Mouse (Mus musculus): Measurements from ENCODE around the gene Npr1.

Npr1 gene

DNA sequence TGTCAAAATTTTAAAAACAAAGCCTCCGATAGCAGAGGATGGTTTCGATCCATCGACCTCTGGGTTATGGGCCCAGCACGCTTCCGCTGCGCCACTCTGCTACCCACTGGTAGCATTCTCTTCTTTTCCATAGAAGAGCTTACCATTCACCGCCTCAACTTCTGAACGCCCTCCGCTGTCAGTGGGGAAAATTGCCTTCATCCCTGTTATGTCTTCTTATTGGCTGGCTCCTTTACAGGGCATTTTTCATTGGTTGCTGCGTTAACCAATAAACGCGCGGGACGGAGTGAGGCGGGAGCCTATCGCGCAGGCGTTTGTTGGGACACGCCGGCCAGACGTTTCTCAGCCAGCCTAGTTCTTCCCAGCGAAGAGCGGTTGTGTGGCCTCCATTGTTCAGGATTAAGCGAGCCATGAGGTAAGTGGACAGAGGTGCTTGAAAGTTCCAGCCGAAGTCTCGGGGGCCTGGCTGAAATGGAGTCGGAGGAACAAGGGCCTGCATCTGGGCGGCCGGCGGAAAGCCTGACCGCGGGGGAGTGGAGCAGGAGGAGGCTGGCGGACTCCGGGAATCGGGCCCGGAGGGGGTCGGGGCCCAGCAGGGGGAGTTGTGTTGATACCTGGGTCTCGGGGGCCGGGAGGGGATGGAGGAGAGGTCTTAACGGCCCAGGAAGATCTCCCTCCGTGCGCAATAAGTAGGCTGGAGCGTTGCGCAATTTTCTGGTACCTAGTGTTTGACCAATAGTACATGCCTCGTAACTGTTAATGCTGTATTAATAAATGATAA, 10.4 kb upstream of the Npr1 start, which contains the start of gene Ilf2:
Gene Ilf2 (plus strand): TSS at position 296 of the 781 bp plus-strand sequence.
- peak; percentile 96 for DNase-seq (ENCODE audit: low read depth, low spot score)

DNA sequence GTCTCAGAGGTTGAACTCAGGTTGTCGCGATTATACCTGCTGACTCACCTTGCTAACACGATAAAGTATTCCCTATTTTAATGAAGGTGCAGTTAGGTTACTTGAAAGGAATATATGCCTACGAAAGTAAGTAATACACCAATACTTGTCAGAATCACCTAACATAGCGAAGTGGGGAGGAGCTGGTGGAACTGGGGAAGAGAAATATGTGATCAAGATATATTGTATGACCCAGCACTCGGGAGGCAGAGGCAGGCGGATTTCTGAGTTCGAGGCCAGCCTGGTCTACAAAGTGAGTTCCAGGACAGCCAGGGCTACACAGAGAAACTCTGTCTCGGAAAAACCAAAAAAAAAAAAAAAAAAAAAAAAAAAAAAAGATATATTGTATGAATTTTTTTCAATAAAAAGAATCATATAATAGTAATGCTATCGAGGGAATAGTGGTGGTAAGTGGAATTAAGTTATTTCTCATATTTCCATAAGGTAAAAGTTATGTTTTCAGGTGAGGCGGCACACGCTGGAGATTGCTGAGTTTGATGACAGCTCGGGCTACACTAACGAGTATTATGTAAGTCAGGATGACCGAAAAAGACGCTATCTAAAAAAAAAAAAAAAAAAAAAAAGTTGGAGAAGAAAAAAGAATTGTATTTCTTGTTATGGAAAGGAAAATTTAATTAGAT, 9.6 kb upstream of the Npr1 start:
- no peak for DNase-seq (ENCODE audit: low read depth, low spot score)

DNA sequence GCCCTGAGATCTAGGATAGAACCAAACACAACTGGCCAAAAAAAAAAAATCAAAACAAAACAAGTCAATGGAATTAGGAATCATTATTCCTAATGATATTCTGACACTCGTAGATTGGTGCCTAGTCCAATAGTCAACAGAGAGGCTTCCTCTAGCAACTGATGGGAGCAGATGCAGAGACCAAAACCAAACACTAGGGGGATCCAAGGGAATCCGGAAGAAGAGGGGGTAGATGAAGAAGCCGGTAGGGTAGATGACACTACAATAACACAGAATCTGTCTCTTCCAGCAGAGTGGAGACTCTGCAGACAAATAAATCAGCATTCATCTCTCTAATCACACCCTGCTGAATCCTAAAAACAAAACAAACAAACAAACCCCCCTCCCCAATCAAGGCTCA, 6.5 kb upstream of the Npr1 start:
- no peak for DNase-seq (ENCODE audit: low read depth, low spot score)

DNA sequence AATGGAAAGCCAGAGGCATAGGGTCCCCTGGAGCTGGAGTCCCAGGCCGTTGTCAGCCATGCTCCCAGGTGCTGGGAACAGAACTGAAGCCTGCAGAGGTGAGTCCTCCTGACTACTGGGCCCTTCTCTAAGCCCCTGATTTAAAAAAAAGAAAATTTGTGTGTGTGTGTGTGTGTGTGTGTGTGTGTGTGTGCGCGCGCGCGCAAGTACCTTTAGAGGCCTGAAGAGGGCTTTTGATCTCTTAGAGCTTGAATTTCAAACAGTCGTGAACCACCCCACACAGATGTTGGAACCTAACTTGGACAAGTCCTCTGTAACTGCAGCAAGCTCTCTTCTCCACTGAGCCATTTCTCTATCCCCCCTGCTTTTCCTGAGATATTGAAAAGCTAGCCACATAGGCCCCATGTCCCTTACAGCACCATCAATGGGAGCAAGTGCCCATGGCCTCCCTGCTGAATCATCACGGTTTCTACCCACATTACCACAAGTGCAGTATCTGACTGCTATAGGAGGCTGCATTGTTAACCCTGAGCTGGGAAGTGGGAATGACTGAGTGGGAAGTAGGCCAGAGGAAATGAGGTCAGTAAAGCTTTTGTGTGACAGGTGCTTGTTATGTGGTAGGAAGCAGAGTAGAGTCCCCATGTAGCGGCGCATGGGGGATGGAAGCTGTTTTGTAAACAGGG, 2.1 kb upstream of the Npr1 start:
- DNase-seq (ENCODE audit: low read depth, low spot score): no peak

DNA sequence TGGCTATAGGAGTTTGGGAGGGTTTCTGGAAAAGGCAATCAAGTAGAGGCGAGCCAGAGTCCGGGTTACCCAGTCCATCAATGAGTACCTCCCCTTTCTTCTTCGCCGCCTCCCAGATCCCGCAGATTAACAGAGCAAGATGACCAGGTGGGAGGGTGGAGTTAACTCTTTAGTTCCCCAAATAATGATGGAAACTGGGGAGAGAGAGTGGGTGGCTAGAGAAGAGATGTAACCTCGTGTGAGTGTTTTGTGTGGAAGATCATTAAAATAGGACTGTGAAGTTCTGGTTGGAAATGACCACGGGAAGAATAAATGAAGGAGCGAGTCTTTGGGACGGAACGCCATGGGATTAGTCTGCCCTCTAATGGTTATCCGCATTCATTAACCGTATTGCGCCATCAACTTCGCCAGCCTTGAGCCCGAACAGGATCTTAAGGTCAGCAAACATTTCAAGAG, 673 bp upstream of the Npr1 start:
- DNase-seq (ENCODE audit: low read depth, low spot score): peak; percentile 39

DNA sequence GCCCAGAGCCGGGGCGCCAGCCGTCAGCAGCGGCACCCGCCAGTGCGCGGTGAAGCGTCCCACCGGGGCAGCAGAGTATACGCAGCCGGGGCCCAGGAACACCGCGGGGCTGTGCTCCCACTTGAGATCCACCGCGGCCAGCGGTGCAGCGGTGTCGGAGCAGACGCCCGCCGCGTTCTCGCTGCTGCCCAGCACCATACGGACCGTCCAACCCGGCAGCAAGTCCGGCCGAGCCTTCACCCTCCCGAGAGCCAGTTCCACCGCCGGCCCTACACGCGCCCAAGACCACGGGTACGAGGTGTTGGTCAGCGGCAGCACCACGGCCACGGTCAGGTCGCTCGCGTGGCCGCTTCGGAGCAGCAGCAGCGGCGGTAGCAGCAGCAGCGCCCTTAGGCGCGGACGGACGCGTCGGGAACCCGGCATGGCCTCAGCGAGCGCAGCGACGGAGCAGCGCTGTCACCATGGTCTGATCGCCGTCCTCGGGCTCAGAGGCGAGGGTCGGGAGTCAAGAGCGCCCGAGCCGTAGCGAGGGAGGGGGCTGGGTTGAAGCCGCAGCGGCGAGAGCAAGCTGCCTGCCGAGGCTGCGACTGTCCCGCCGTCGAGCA, 483 bp downstream of the Npr1 start:
- no peak for DNase-seq (ENCODE audit: low read depth, low spot score)

DNA sequence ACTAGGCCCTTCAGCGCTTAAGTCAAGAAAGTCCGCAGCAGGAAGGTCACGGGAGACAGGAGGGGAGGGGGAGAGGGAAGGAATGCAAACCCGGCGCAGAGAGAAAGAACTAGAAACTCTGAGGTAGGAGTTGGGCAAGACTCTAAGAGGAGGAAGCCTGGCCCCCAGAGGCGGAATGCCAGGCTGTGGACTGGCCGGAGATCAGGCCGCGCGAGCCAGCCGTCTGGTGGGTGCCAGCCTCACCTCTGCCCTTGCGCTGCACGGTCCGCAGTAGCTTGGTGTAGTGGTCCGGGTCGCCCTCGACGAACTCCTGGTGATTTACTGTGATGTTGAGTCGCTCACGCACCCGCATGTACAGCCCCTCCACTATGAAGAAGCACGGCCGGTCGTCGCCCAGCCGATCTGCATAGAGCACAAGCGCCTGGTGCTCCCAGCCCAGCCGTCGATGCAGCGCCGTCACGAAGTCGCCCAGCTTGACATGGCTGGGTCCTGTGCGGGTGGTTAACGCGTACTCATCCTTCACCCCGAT, 1.1 kb downstream of the Npr1 start:
- no peak for DNase-seq (ENCODE audit: low read depth, low spot score)

DNA sequence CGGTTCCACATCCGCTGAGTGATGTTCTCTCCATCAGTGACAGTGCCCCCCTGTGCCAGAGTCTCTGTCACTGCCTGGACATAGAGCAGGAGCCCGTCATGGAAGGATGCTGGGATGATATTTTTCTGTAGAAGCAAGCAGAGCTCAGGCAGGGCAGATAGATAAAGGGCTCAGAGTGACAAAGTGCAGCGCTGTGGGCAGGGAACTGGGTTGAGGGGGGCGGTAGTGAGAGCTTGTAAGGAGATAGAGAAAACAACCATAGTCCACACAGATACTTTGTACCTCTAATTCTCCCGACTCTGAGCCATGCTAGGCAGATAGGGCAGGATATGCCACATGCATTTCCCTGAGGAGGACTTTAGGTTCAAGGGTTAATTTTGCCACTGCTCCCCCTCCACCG, 3.1 kb downstream of the Npr1 start:
- no peak for DNase-seq (ENCODE audit: low read depth, low spot score)

DNA sequence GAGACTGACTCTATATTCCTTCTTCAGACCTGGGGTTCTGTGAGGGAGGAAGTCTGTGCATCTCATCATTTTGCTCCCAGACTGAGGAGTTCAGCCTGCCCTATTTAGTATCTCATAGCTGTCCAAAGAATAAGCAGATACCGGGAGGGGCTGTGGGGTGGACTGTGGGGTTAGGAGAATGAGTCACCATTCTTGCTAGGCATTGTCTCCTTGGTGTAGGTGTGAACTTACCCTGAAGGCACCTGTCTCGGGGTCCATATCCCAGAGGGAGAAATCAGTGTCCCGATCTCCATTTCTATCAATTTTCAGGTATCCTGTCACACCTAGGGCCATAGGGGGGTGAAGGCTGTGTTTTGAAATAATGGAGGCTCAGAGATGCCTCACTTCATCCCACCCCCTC, 3.7 kb downstream of the Npr1 start:
- DNase-seq (ENCODE audit: low read depth, low spot score): no peak

DNA sequence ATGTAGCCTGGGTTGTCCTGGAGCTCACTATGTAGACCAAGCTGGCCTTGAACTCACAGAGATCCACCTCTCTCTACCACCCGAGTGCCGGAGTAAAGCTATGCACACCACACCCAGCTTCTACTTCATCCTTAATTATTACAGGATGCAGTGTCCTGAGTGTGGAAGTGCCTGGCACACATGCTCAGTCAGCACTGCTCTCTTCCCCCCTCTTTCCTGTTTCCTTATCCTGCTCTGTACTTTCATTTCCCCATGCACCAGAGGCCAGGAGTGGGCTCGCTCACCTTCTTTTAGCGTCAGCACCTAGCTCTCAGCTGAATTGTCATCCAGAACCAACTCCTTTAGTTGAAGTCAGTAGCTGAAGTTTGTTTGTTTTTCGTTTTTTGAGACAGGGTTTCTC, 5.4 kb downstream of the Npr1 start:
- no peak for DNase-seq (ENCODE audit: low read depth, low spot score)

DNA sequence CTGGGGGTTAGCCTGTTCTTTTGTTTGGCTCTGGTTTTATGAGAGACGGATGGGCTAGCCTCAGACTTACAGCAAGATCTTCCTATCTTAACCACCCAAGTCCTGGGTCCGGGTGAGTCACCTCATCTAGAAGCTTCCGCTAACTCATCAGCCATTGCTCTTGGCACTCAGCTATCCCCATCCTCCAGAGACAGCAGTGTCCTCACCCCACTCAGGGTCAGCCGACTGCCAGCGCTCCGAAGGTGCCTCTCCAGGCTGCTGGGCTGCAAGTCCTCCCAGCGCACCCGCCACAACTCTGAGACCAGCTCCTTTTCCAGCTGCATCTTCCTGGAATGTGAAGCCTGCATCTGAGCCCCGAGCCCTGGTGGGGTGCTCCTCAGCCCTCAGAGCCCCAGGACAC, 5.9 kb downstream of the Npr1 start:
- no peak for DNase-seq (ENCODE audit: low read depth, low spot score)

DNA sequence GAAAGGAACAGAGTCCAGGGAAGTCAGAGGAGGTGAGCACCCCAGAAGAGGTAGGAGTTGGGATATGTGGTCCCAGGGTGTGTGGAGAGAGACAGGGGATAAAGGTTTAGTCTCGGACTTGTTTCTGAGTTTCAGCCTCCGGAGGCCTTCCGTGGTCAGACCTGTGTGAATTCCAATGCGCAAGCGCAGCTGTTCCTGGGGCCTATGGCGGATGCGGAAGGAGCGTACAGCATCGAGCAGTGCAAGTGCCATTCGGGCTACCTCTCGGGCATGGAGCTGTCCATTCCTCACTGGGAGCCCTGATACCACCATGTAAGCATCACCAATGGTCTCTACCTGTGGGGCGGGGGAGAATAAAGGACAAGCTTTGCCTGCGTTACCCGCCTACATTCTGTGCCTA, 10.7 kb downstream of the Npr1 start:
- no peak for DNase-seq (ENCODE audit: low read depth, low spot score)

DNA sequence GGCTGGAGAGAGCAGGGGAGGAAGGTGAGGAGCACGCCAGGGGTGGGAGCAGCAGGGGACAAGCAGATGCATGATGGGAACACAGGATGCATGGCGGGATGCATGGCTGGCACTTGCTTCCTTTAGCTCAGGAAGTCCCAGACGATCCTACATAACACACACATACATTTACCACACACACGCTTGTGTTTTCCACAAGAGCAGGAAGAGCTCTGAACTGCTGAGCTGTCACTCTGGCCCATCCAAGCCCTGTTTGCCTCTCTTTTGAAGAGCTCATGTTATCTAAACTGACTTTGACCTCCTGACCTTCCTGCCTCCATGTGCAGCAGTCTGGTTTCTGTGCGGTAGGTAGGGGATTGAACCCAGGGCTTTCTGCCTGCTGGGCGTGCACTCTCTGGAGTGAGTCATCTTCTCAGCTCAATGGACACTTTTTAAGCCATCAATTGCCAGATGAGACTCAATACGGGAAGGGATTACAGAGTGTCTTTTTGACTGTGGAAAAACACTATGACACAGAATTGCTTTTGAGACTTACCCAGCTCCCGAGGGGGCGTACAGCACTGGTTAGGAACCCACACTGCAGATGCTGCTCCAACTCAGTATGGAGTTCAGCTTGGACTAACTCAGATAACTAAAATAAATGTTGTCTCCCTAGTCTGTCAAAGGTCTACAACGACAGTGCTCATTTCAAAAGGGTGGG, 14.1 kb downstream of the Npr1 start:
- DNase-seq (ENCODE audit: low read depth, low spot score): no peak

DNA sequence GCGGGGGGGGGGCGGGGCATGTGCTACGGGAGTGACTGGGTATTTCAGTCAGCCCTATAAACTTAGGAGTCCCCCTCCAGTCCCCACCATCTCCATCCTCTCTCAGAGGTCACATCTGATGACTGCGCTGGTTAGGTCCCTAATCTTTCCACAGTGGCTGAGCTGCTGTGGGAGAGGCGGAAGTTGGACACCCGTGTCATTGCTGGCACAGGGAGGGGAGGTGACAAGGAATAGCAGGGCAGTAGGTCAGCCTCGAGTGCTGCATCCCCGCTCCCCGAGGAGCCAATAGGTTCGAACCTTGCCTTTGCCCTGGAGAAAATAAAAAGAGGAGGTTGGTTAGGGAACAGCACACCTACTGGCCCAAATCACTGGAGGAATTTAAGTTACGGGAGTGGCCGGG, 14.8 kb downstream of the Npr1 start:
- no peak for DNase-seq (ENCODE audit: low read depth, low spot score)

DNA sequence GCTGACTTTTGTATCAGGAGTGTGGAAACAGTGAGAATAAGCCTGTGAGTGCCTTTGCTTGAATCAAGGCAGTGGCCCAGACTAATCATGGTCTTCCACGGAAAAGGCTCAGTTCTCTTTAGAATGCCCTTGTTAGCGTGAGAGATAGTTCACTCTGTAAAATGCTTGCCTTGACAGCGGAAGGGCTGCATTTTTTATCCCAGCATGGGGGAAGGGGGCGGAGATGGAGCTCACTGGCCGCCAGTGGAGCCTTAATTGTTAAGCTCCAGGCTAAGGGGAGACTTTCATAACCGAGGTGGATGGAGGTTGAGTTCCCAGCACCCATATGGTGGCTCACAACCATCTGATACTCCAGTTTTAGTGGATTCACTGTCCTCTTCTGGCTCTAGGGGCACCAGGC, 17.0 kb downstream of the Npr1 start:
- DNase-seq (ENCODE audit: low read depth, low spot score): no peak

DNA sequence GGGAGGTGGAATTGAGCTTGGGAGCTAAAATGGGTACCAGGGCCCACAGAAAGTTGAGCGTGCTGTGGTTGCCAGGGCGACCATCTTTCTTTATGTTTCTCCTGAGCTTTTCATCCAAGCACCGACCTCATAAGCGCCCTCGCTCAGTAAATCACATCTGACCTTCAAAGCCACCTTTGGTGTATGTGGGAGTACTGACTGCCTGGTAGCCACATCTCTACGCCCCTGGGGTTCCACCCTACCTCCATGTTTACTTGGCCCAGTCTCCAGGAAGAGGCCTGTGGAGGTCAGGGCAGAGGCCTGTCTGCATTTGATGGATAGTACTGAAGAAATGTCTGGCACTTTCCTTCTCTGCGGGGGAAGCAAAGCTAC, 18.6 kb downstream of the Npr1 start:
- DNase-seq (ENCODE audit: low read depth, low spot score): no peak

DNA sequence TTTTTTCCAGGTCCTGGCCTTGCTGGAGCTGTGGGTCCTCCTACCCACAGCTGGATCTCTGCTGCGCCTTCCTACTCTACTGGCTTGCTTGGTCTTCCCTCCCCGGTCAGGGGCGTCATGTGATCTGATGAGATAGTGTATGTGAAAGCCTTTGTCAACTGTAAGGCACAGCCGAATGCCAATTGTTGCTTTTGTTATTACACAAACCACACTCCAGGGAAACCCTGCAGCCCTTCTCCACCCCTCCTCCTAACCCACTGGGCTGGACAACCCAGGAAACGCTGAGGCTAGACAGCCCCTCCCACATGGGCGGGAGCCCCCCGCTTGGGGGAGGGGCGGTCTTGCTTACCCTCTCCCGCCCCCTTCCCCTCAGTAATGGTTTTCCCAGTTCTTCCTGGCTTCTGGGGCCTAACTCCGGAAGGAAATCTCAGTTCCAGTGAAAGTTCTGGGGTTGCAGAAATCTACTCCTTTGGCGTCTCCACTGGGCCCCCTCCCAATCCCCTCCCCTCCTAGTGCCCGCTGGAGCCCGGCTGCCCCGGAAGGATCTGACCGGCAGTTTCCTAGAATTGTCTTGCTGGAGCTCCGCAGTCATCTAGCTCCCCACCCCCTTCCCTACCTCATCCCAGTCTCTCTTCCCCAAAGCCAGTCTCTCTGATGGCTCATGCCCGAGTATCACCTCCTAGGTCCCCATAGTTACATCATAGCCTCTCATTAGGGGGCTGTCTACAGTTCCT, 19.1 kb downstream of the Npr1 start:
- no peak for DNase-seq (ENCODE audit: low read depth, low spot score)

DNA sequence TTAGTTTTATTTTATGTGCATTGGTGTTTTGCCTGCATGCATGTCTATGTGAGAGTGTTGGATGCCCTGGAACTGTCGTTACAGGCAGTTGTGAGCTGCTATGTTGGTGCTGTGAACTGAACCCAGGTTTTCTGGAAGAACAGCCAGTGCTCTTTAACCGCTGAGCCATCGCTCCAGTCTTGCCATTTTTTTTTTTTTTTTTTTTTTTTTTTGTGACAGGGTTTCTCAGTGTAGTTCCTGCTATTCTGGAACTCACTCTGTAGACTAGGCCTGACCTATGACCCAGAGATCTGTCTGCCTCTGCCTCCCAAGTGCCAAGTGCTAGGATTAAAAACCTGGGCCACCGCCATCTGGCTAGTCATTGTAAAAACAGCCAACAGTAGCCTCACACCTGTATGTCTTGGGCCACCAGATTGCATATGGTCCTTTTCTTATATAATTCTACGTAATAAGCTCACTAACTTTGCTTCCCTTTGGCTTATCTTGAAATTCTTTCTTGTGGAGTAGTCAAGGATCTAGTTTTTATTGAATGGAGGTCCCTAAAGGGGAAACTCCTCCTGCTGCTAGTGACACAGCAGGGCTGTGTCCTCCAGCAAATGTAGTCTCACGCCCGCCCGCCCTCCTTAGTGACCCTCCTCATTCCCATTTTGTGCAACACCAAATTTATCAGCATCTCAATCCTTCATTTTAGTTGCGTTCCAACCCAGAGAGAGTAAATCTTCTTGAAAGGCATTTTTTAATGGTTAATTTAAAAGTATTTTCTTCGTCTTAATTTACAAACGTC, 20.1 kb downstream of the Npr1 start:
- DNase-seq (ENCODE audit: low read depth, low spot score): no peak

DNA sequence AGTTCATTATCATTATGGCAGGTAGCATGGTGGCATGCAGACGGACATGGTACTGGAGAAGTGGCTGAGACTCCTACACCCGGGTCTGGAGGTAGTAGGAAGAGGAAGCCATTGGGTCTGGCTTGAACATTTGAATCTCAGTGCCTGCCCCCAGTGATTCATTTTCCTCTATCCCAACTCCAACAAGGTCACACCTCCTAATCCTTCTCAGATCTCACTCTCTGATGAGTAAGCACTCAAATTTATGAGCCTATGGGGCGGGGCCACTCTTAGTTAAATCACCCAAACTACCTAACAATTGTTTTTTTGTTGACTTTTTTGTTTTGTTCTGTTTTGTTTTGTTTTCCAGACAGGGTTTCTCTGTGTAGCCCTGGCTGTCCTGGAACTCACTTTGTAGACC, 21.7 kb downstream of the Npr1 start:
- no peak for DNase-seq (ENCODE audit: low read depth, low spot score)

DNA sequence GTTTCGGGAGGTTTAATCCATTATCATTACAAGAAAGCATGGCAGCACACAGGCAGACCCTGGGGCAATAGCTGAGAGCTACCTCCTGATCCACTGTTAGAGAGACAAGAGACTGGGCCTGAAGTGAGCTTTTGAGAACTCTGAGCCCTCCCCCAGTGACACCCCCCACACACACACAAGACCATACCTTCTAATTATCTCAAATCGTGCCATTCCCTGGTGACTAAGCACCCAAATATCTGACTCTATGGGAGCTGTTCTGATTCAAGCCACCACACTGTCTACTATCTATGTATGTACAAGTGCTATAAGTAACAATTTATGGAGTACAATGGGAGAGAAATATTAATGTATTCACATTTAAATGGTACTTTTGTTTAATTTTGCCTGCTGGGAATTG, 24.9 kb downstream of the Npr1 start:
- DNase-seq (ENCODE audit: low read depth, low spot score): no peak

Measured in retina, adult 2 months (tissue).